ENCODE assay signal across 20 mouse cellular contexts in genomic region chr4:43481894-43482456, GRCm38 (mm10). TPM values are rescaled to one million over a fixed set of nuclear protein-coding genes. Genes with fewer than 3 reads are reported as not detected.
A peak's percentile ranks its signal among the peaks of the same experiment; 100 is the strongest.
DNase-seq lines count a peak whose midpoint lies in the region; ATAC-seq and TF ChIP-seq lines count a peak whose summit lies in the region.
"Had no signal": no experiment of that assay in that cellular context is flagged by ENCODE, and none has a peak within 500 bp of the region (broad histone marks: within the 10 kb centered on the region; RNA-seq: fewer than 3 reads in every experiment).

No protein-coding gene starts in this region.

- no peak for ATAC-seq in liver, postnatal 0 days
- no peak for ATAC-seq in liver, embryonic 12.5 days
- ATAC-seq in frontal cortex, adult (ENCODE audit: low TSS enrichment) = no peak
- ATAC-seq: lung, postnatal 0 days had no signal

- H3K27me3 ChIP-seq in liver, postnatal 0 days (ENCODE audit: insufficient read depth, low read length) = no peaks in the 10 kb centered on the region
- H3K27me3 ChIP-seq in liver, embryonic 12.5 days (replicated peaks) = no peaks in the 10 kb centered on the region

- H3K9me3 ChIP-seq in liver, postnatal 0 days (ENCODE audit: low read length) = no peaks in the 10 kb centered on the region
- no peaks in the 10 kb centered on the region for H3K9me3 ChIP-seq in liver, embryonic 12.5 days (replicated peaks)
- H3K9me3 ChIP-seq: midbrain, embryonic 12.5 days had no signal

- peak overlapping the region; percentile 41; the same call in 1 of the 2 replicates for H3K27ac ChIP-seq in liver, postnatal 0 days (ENCODE audit: low read depth)
- no peak overlapping the region for H3K27ac ChIP-seq in liver, embryonic 12.5 days
- H3K27ac ChIP-seq: midbrain, embryonic 12.5 days had no signal

- no peak overlapping the region for H3K9ac ChIP-seq in liver, postnatal 0 days (replicated peaks)
- no peak overlapping the region for H3K9ac ChIP-seq in liver, embryonic 12.5 days
- H3K9ac ChIP-seq: midbrain, embryonic 12.5 days had no signal

- 40% methylated on average over 7 of the region's 7 CpGs for WGBS in liver, postnatal 0 days (ENCODE audit: insufficient replicate concordance)
- WGBS in liver, embryonic 12.5 days (ENCODE audit: insufficient replicate concordance) = 38% methylated on average over 7 of the region's 7 CpGs

- TF ChIP-seq CTCF in liver, postnatal 0 days (IDR thresholded peaks at IDR 0.05; ENCODE audit: low read depth) = no peak

- H3K4me2 ChIP-seq in liver, postnatal 0 days (ENCODE audit: low read depth, low read length) = no peak overlapping the region; the same call in 1 of the 2 replicates
- no peak overlapping the region for H3K4me2 ChIP-seq in liver, embryonic 12.5 days
- H3K4me2 ChIP-seq: midbrain, embryonic 12.5 days had no signal

- no peak overlapping the region for H3K4me3 ChIP-seq in liver, postnatal 0 days (ENCODE audit: low read depth, low read length)
- no peak overlapping the region for H3K4me3 ChIP-seq in liver, embryonic 12.5 days
- H3K4me3 ChIP-seq: midbrain, embryonic 12.5 days had no signal

- DNase-seq in liver, postnatal 0 days = no peak
- DNase-seq in T-cell, adult 2 months (ENCODE audit: low spot score) = peak; percentile 74
- DNase-seq in naive thymus-derived CD4-positive, alpha-beta T cell, adult 2 months (ENCODE audit: low read depth) = peak; percentile 79
- peak; percentile 57 for DNase-seq in thymus, postnatal 4 days
- DNase-seq in gastrocnemius, adult 18-20 months (ENCODE audit: low spot score) = no peak
- DNase-seq: cerebellum, adult 9-10 months; heart, postnatal 4 days; kidney, postnatal 14 days had no signal

- no peaks in the 10 kb centered on the region for H3K36me3 ChIP-seq in liver, postnatal 0 days (replicated peaks; ENCODE audit: insufficient read depth, low read length)
- H3K36me3 ChIP-seq in liver, embryonic 12.5 days = no peaks in the 10 kb centered on the region
- H3K36me3 ChIP-seq: midbrain, embryonic 12.5 days had no signal

- H3K4me1 ChIP-seq in liver, postnatal 0 days (ENCODE audit: insufficient read depth) = peaks cover 10% of the 10 kb centered on the region
- H3K4me1 ChIP-seq in liver, embryonic 12.5 days = peaks cover 17% of the 10 kb centered on the region
- H3K4me1 ChIP-seq: midbrain, embryonic 12.5 days had no signal

- no peak for TF ChIP-seq EP300 in liver, postnatal 0 days (IDR thresholded peaks at IDR 0.05; ENCODE audit: low read depth)

RNA-seq across cellular contexts. Expression of gene Sit1, which starts 1.6 kb away (rescaled TPM):
- 0.53 and 0.94 TPM in 2 replicates for polyA plus RNA-seq in liver, postnatal 0 days (2015; fragmentation: Nextera tagmentation; extraction: Ambion mirVana)
- not detected in 2 replicates for polyA plus RNA-seq in liver, embryonic 12.5 days (2016; fragmentation: Nextera tagmentation; extraction: Ambion mirVana)
- total RNA-seq in gastrocnemius, adult 18-20 months (2021) = not detected
- total RNA-seq: adrenal gland, adult 2 months; heart, adult 8-10 months; heart, postnatal 4 days; layer of hippocampus, postnatal 10 days; left cerebral cortex, postnatal 25 days; liver, adult 2 months had no signal
- polyA plus RNA-seq: embryonic facial prominence, embryonic 11.5 days; intestine, embryonic 14.5 days; lung, postnatal 0 days; midbrain, embryonic 12.5 days; testis, adult 2 months had no signal

RNA-seq across cellular contexts. Expression of gene Ccdc107, which starts 10.7 kb away (rescaled TPM):
- 41.1 and 46.0 TPM in 2 replicates for polyA plus RNA-seq in liver, postnatal 0 days (2015; fragmentation: Nextera tagmentation; extraction: Ambion mirVana)
- polyA plus RNA-seq in liver, embryonic 12.5 days (2016; fragmentation: Nextera tagmentation; extraction: Ambion mirVana) = 38.3 and 40.0 TPM in 2 replicates
- 10 to 100 TPM; 21.9 to 26.8 TPM for total RNA-seq in gastrocnemius, adult 18-20 months (2021)

RNA-seq across cellular contexts. Expression of gene Arhgef39, which starts 17.5 kb away (rescaled TPM):
- polyA plus RNA-seq in liver, postnatal 0 days (2015; fragmentation: Nextera tagmentation; extraction: Ambion mirVana) = 14.2 and 15.2 TPM in 2 replicates
- 32.6 and 35.8 TPM in 2 replicates for polyA plus RNA-seq in liver, embryonic 12.5 days (2016; fragmentation: Nextera tagmentation; extraction: Ambion mirVana)
- not detected for total RNA-seq in gastrocnemius, adult 18-20 months (2021)
- total RNA-seq: heart, adult 8-10 months had no signal

RNA-seq across cellular contexts. Expression of gene Car9, which starts 24.8 kb away (rescaled TPM):
- 0.95 and 1.1 TPM in 2 replicates for polyA plus RNA-seq in liver, postnatal 0 days (2015; fragmentation: Nextera tagmentation; extraction: Ambion mirVana)
- polyA plus RNA-seq in liver, embryonic 12.5 days (2016; fragmentation: Nextera tagmentation; extraction: Ambion mirVana) = 1.2 and 1.3 TPM in 2 replicates
- total RNA-seq in gastrocnemius, adult 18-20 months (2021) = 1 to 10 TPM; 1.4 to 2.6 TPM

RNA-seq across cellular contexts. Expression of gene Cd72, which starts 27.5 kb away (rescaled TPM):
- polyA plus RNA-seq in liver, postnatal 0 days (2015; fragmentation: Nextera tagmentation; extraction: Ambion mirVana) = 9.9 and 10.4 TPM in 2 replicates
- polyA plus RNA-seq in liver, embryonic 12.5 days (2016; fragmentation: Nextera tagmentation; extraction: Ambion mirVana) = 1.1 TPM in 2 replicates
- under 1 TPM in 1 of 2 experiments, not detected in 1; 0.21 TPM for total RNA-seq in gastrocnemius, adult 18-20 months (2021)
- total RNA-seq: layer of hippocampus, postnatal 10 days had no signal

Comparison
In these comparisons a context has a peak if more than half of its experiments do, and no peak if none do; other contexts are left out.
1. DNase-seq: peak in T-cell, adult 2 months (single experiment), naive thymus-derived CD4-positive, alpha-beta T cell, adult 2 months (single experiment) and thymus, postnatal 4 days (single experiment); none in liver, postnatal 0 days (single experiment) and gastrocnemius, adult 18-20 months (single experiment).